Mouse (Mus musculus) heart, adult 2 months (tissue): Measurements from ENCODE around the gene Itga9. TPM values are rescaled to one million over a fixed set of nuclear protein-coding genes. Genes with fewer than 3 reads are reported as not detected.

Source experiments
- DNase-seq, 2 experiments: peaks; one replicate each; pipeline ENCODE4 v3.0.0; 2021
- H3K27ac ChIP-seq: fragments of 200-600 bp; 2 replicates; pipeline ENCODE4 v1.8.1; 2022
- H3K27me3 ChIP-seq: fragments of 200-500 bp; 2 replicates; pipeline ENCODE4 v1.6.1; 2012; ENCODE audit warnings: mild to moderate bottlenecking, low read length, inconsistent platforms, mixed read lengths; ENCODE audit not compliant: control insufficient read depth, insufficient read depth
- H3K36me3 ChIP-seq: fragments of 200-500 bp; 2 replicates; pipeline ENCODE4 v1.6.1; 2012; ENCODE audit warnings: low read length, inconsistent platforms; ENCODE audit not compliant: control insufficient read depth, insufficient read depth
- H3K4me1 ChIP-seq: fragments of 200-500 bp; 2 replicates; pipeline ENCODE4 v1.6.1; 2011; ENCODE audit warnings: low read length; ENCODE audit not compliant: control insufficient read depth, insufficient read depth
- H3K4me3 ChIP-seq: fragments of 200-600 bp; 2 replicates; pipeline ENCODE4 v1.8.1; 2022
- H3K79me2 ChIP-seq: fragments of 200-500 bp; replicated peaks from 2 replicates; pipeline ENCODE4 v1.6.1; 2012; ENCODE audit warnings: mild to moderate bottlenecking, inconsistent platforms, low read length, moderate library complexity, mixed read lengths; ENCODE audit not compliant: control insufficient read depth, insufficient read depth
- H3K9ac ChIP-seq: fragments of 200-500 bp; 2 replicates; pipeline ENCODE4 v1.6.1; 2012; ENCODE audit warnings: low read depth, mild to moderate bottlenecking, control low read depth, inconsistent platforms, low read length, mixed read lengths
- CTCF ChIP-seq: fragments of 200-600 bp; IDR thresholded peaks from 2 replicates; pipeline ENCODE4 v1.8.1; 2022; ENCODE audit warnings: antibody characterized with exemption, mild to moderate bottlenecking, moderate library complexity
- EP300 ChIP-seq: fragments of 200-500 bp; IDR thresholded peaks from 2 replicates; pipeline ENCODE4 v1.6.1; 2011; ENCODE audit warnings: low read depth, low read length, control low read depth; ENCODE audit not compliant: insufficient read depth
- POLR2A ChIP-seq: fragments of 200-500 bp; IDR thresholded peaks from 2 replicates; pipeline ENCODE4 v1.6.1; 2011; ENCODE audit warnings: mild to moderate bottlenecking, low read depth, low read length, control low read depth; ENCODE audit not compliant: insufficient read depth
- WGBS: fragments of 180-500 bp; shearing (Covaris S2); methylation state at CpG from one replicate; pipeline ENCODE4 v1.1.7; 2018; 5-methylcytosine and 5-hydroxymethylcytosine counted together
- intact Hi-C: fragments of 180-260 bp; cut with DNase I; formaldehyde crosslinking; loops from one replicate; pipeline ENCODE4 v1.15.1; 2025
- polyA plus RNA-seq: library from polyadenylated mRNA; depleted of rRNA; stranded (reverse); fragments of >200 nt; gene quantifications from 2 replicates; pipeline ENCODE4 v1.2.3, GENCODE M21; 2012
- total RNA-seq, 2 experiments: library from RNA; stranded (reverse); gene quantifications; 2 replicates each; pipeline ENCODE4 v1.2.3; 2021

The Itga9 gene
- total and polyA plus RNA-seq, 3 experiments = 34.8 to 41.9 (median 35.3) TPM

DNA sequence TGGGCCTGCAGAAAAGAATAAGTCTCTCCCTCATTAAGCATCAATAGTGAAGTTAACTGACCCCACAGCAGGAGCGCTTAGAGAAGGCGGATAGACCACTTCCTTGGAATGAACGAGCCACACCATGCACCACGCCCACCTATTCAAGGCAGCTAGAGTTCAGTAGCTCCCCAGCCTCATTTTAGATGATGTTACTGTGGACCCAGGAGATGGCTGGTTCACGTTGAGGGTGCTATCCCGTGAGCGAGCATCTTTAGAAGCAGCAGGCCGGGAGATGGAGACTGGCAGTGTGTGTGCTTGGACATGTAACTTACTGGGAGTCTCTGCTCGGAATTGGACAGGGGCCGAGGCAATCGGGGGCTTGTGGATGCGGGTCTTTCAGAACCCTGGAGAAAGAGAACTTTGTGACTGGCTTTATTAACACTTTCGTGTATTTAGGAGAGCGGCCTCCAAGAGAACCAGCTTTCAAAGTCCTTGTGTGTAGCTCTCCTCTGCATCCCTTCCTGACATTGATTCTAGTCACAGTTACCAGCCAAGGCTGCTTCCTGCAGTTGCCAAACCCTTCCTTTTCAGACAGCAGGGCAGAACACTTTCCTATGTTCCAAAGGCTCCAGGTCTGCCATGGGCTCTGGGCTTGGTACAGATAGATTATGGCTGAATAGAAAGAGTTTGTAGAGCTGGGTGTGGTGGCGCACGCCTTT lies 1.4 kb downstream of the Itga9 start:
- peak overlapping the region; percentile 72 for H3K27ac ChIP-seq
- H3K79me2 ChIP-seq = no peaks in the 10 kb centered on the region
- no peaks in the 10 kb centered on the region; the same call in 1 of the 2 replicates for H3K36me3 ChIP-seq
- DNase-seq = peak in 1 of 2 experiments; percentile 17
- TF ChIP-seq CTCF (no peak), POLR2A (no peak), EP300 (no peak)
- no peaks in the 10 kb centered on the region for H3K27me3 ChIP-seq
- H3K9ac ChIP-seq = 0 out of 2 replicates have a peak overlapping the region, but pooled peaks have one; percentile 40
- intact Hi-C loops = loop anchor here (5.0 kb wide), 2 partner anchors 79 to 129 kb away; no protein-coding TSS in a partner anchor
- H3K4me1 ChIP-seq = peaks cover 17% of the 10 kb centered on the region
- WGBS = 47% methylated on average over 16 of the region's 16 CpGs
- H3K4me3 ChIP-seq = peak overlapping the region; percentile 80

DNA sequence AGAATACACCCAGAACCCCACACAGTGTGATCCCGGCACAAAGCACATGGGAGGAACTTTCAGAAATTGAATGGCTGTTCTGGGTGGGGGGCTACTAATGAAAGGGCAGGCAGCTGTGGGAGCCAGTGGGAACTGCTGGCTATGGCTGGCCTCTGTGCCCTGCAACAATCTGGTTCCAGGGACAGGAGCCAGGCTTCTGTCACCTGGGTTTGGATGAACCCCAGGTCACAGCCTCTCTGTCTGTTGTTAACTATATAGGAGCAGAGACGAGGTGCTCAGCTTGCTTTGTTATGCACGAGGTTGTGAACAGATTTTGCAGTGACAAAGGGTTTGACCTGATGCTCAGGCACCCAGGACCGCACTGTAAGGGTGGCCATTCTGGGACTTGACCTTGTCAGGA lies 2.1 kb downstream of the Itga9 start:
- no peak for TF ChIP-seq EP300
- TF ChIP-seq CTCF = no peak
- no peak for TF ChIP-seq POLR2A
- H3K36me3 ChIP-seq = no peaks in the 10 kb centered on the region; the same call in 1 of the 2 replicates
- H3K4me1 ChIP-seq = peaks cover 17% of the 10 kb centered on the region
- H3K79me2 ChIP-seq = no peaks in the 10 kb centered on the region
- WGBS = 49% methylated on average over 4 of the region's 4 CpGs
- H3K9ac ChIP-seq = no peak overlapping the region
- peak; percentile 50 to 51 for DNase-seq
- peak overlapping the region; percentile 34 for H3K27ac ChIP-seq
- H3K4me3 ChIP-seq = no peak overlapping the region
- intact Hi-C loops = loop anchor here (5.0 kb wide), 2 partner anchors 79 to 129 kb away; no protein-coding TSS in a partner anchor
- no peaks in the 10 kb centered on the region for H3K27me3 ChIP-seq

DNA sequence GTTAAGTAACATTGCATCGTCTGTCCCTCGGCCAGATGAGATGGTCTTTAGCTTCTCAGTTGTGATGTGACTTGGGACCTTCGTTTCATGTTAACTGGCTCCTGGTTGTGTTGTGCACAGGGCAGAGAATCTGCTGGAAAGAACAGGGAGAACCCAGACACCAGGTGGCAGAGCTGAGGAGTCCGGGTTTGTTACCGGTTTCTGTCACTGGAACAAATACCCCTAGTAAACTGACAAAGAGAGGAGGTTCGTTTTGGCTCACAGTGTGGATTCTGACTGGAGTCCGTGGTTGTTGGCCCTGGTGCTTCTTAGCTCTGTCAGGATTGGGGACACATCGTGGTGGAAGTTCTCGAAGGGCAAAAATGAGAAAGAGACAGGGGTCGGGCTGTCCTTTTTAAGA lies 3.6 kb downstream of the Itga9 start:
- no peak for TF ChIP-seq EP300
- TF ChIP-seq CTCF = peak; percentile 74
- 30% methylated on average over 10 of the region's 10 CpGs for WGBS
- Histone ChIP-seq H3K79me2 (no peaks in the 10 kb centered on the region), H3K4me1 (peaks cover 19% of the 10 kb centered on the region), H3K27me3 (no peaks in the 10 kb centered on the region), H3K36me3 (no peaks in the 10 kb centered on the region; the same call in 1 of the 2 replicates), H3K27ac (peak overlapping the region; percentile 71), H3K9ac (peak overlapping the region; percentile 38; the same call in 1 of the 2 replicates), H3K4me3 (no peak overlapping the region)
- intact Hi-C loops = loop anchor here (5.0 kb wide), 1 partner anchor 37 kb away; no protein-coding TSS in a partner anchor
- peak; percentile 56 to 61 for DNase-seq

DNA sequence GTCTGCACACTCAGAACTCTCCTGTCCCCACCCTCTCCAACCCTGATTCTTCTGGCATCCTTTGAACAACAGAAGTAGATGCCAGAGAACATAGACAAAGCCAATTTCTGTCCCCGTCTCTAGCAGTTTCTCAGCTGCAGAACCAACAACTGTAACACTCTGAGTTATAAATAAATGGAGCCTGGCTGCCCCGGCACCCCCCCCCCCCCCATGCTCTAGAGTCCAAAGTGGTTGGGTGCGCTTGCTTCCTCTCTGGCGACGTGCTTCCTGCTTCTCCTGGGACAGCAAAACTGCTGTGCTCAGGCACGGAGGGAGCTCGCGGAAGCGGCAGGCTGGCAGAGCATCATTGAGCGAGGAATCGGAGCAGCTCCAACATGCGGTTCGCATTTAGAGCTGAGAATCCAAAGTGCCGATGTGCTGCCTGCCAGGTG lies 4.6 kb downstream of the Itga9 start:
- DNase-seq = peak; percentile 75 to 83
- Histone ChIP-seq H3K79me2 (no peaks in the 10 kb centered on the region), H3K27me3 (no peaks in the 10 kb centered on the region), H3K36me3 (no peaks in the 10 kb centered on the region; the same call in 1 of the 2 replicates), H3K9ac (peak overlapping the region; percentile 63), H3K27ac (peak overlapping the region; percentile 87), H3K4me3 (peak overlapping the region; percentile 35), H3K4me1 (peaks cover 19% of the 10 kb centered on the region)
- 2% methylated on average over 14 of the region's 14 CpGs for WGBS
- intact Hi-C loops = loop anchor here (5.0 kb wide), 1 partner anchor 36 kb away; no protein-coding TSS in a partner anchor
- TF ChIP-seq EP300 = peak; percentile 56; the same call in 1 of the 2 replicates
- peak; percentile 81 for TF ChIP-seq POLR2A
- no peak for TF ChIP-seq CTCF

DNA sequence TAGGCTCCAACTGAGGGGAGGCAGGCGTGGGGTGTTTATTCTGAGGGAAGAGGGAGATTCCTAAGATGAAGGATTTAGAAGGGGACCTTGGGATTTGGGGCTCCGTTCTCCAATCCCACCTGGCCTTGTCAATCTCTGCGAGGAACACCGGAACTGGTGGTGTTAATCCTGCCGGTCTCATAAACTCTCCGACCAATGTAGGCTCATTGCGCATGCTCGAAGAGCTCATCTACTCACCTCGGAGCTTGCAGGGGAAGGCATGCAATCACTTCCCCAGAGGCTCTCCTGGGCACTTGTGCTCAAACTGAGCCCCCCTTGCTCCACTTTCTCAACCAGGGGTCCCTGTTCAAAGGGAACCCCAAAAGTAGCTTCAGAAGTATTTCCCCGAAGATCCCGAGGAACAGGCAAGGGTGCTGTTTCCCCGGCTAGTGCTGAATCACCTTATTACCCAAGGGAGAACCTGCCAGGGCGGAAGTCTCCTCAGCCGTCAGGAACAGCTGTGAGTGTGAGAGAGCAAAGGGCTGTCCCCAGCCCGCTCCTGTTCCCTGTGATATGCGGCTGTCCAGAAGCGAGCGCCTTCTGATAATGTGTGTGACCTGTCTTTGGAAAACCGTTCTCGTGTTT lies 5.6 kb downstream of the Itga9 start:
- Histone ChIP-seq H3K9ac (peak overlapping the region; percentile 9), H3K27ac (peak overlapping the region; percentile 87), H3K4me3 (peak overlapping the region; percentile 35), H3K36me3 (no peaks in the 10 kb centered on the region; the same call in 1 of the 2 replicates), H3K79me2 (no peaks in the 10 kb centered on the region), H3K27me3 (no peaks in the 10 kb centered on the region), H3K4me1 (peaks cover 19% of the 10 kb centered on the region)
- WGBS = 44% methylated on average over 20 of the region's 20 CpGs
- intact Hi-C loops = loop anchor here (5.0 kb wide), 1 partner anchor 35 kb away; no protein-coding TSS in a partner anchor
- TF ChIP-seq EP300 (no peak), POLR2A (0 out of 2 replicates have a peak, but pooled peaks have one; percentile 40)
- DNase-seq = peak; percentile 52 to 57
